Mouse (Mus musculus) megakaryocyte progenitor cell, adult 5-6 weeks (primary cell): Measurements from ENCODE around the gene Bfsp2. TPM values are rescaled to one million over a fixed set of nuclear protein-coding genes. Genes with fewer than 3 reads are reported as not detected.

Experiments
- ATAC-seq: replicated peaks from 2 replicates; pipeline ENCODE4 v1.8.0; 2016; ENCODE audit warnings: mild to moderate bottlenecking, moderate TSS enrichment, inconsistent platforms; ENCODE audit not compliant: poor library complexity
- total RNA-seq, 2 experiments: library from RNA; stranded (forward) in 1 of 2; stranded (reverse) in 1 of 2; fragments of 157-497, 149-512 nt in 1 of 2; fragments of 200-1000 nt in 1 of 2; gene quantifications; 2 replicates each; pipeline versions ENCODE4 v1.2.3 to v1.2.4; 2015 to 2017

The Bfsp2 gene
- total RNA-seq, 2 experiments from 2014 or later = 0.62 to 0.69 TPM

- ATAC-seq = peak; percentile 73
Measured at GRCm38 (mm10) chr9:103486262-103486661, 6.0 kb upstream of the Bfsp2 start.

GRCm38 (mm10) chr9:103485606-103486005 lies 5.4 kb upstream of the Bfsp2 start:
- ATAC-seq = no peak

GRCm38 (mm10) chr9:103480603-103481220 lies 492 bp upstream of the Bfsp2 start:
- ATAC-seq = no peak

- no peak for ATAC-seq
Measured at GRCm38 (mm10) chr9:103475414-103475813, 4.8 kb downstream of the Bfsp2 start.

GRCm38 (mm10) chr9:103473915-103474688 lies 6.1 kb downstream of the Bfsp2 start:
- ATAC-seq = peak; percentile 76

- ATAC-seq = no peak
Measured at GRCm38 (mm10) chr9:103471784-103472183, 8.4 kb downstream of the Bfsp2 start.

GRCm38 (mm10) chr9:103469516-103469915 lies 10.7 kb downstream of the Bfsp2 start:
- peak; percentile 59 for ATAC-seq

GRCm38 (mm10) chr9:103468911-103469310 lies 11.3 kb downstream of the Bfsp2 start:
- no peak for ATAC-seq

GRCm38 (mm10) chr9:103465711-103466220 lies 14.5 kb downstream of the Bfsp2 start:
- ATAC-seq = no peak

- no peak for ATAC-seq
Measured at GRCm38 (mm10) chr9:103465293-103465692, 14.9 kb downstream of the Bfsp2 start.

GRCm38 (mm10) chr9:103463833-103464232 lies 16.4 kb downstream of the Bfsp2 start:
- ATAC-seq = no peak

- ATAC-seq = no peak
Measured at GRCm38 (mm10) chr9:103459839-103460238, 20.4 kb downstream of the Bfsp2 start.

GRCm38 (mm10) chr9:103459307-103459706 lies 20.9 kb downstream of the Bfsp2 start:
- ATAC-seq = peak; percentile 60

GRCm38 (mm10) chr9:103449651-103450050 lies 30.6 kb downstream of the Bfsp2 start:
- peak; percentile 44; the same call in 1 of the 2 replicates for ATAC-seq

GRCm38 (mm10) chr9:103449092-103449491 lies 31.1 kb downstream of the Bfsp2 start:
- ATAC-seq = peak; percentile 94

GRCm38 (mm10) chr9:103444656-103445055 lies 35.6 kb downstream of the Bfsp2 start:
- ATAC-seq = no peak

GRCm38 (mm10) chr9:103443824-103444185 lies 36.4 kb downstream of the Bfsp2 start:
- ATAC-seq = no peak

GRCm38 (mm10) chr9:103443121-103443823 lies 36.9 kb downstream of the Bfsp2 start:
- no peak for ATAC-seq

- no peak for ATAC-seq
Measured at GRCm38 (mm10) chr9:103440597-103440996, 39.6 kb downstream of the Bfsp2 start.

GRCm38 (mm10) chr9:103437104-103437503 lies 43.1 kb downstream of the Bfsp2 start:
- no peak for ATAC-seq

- peak; percentile 99 for ATAC-seq
Measured at GRCm38 (mm10) chr9:103434116-103434515, 46.1 kb downstream of the Bfsp2 start.
